Mouse (Mus musculus) forebrain, postnatal 0 days (tissue): ENCODE measurements around the gene Tmem220. TPM values are rescaled to one million over a fixed set of nuclear protein-coding genes. Genes with fewer than 3 reads are reported as not detected.
A peak's percentile ranks its signal among the peaks of the same experiment; 100 is the strongest.

Experiments
- ATAC-seq: fragments of 200-750 bp; cut with Nextera tagmentation; 2 replicates; pipeline ENCODE4 v1.8.0; 2017; ENCODE audit warnings: mild to moderate bottlenecking, moderate library complexity
- DNase-seq: peaks from one replicate; pipeline ENCODE4 v3.0.0-alpha.2; 2015
- H3K27ac ChIP-seq: fragments of 300-500 bp; sonication (generic); 2 replicates; pipeline ENCODE4 v1.5.1; 2014; ENCODE audit warnings: low read depth, mild to moderate bottlenecking, antibody characterized with exemption, low read length, moderate library complexity, mixed read lengths
- H3K27me3 ChIP-seq: fragments of 300-500 bp; sonication (generic); 2 replicates; pipeline ENCODE4 v1.6.1; 2014; ENCODE audit warnings: mild to moderate bottlenecking, low read length, mixed read lengths; ENCODE audit not compliant: insufficient read depth
- H3K36me3 ChIP-seq: fragments of 300-500 bp; sonication (generic); 2 replicates; pipeline ENCODE4 v1.6.1; 2014; ENCODE audit warnings: mild to moderate bottlenecking, moderate library complexity; ENCODE audit not compliant: insufficient read depth
- H3K4me1 ChIP-seq: fragments of 300-500 bp; sonication (generic); 2 replicates; pipeline ENCODE4 v1.6.1; 2014; ENCODE audit warnings: antibody characterized with exemption; ENCODE audit not compliant: insufficient read depth
- H3K4me2 ChIP-seq: fragments of 300-500 bp; sonication (generic); 2 replicates; pipeline ENCODE4 v1.6.1; 2014; ENCODE audit warnings: low read depth, mild to moderate bottlenecking, moderate library complexity
- H3K4me3 ChIP-seq: fragments of 300-500 bp; sonication (generic); 2 replicates; pipeline ENCODE4 v1.5.1; 2014; ENCODE audit warnings: low read depth, low read length, mixed read lengths
- H3K9ac ChIP-seq: fragments of 300-500 bp; sonication (generic); 2 replicates; pipeline ENCODE4 v1.6.1; 2014; ENCODE audit warnings: mild to moderate bottlenecking
- H3K9me3 ChIP-seq: fragments of 300-500 bp; sonication (generic); 2 replicates; pipeline ENCODE4 v1.6.1; 2016; ENCODE audit warnings: low read length
- CTCF ChIP-seq: sonication (generic); IDR thresholded peaks from 2 replicates; pipeline ENCODE4 v1.5.1; 2016; ENCODE audit warnings: antibody characterized with exemption, control low read depth, low read depth
- WGBS: fragments of 180-500 bp; shearing (Covaris S2); extraction: QIAGEN DNeasy Blood & Tissue Kit; methylation state at CpG from one replicate; pipeline ENCODE4 v1.1.7; 2014; 5-methylcytosine and 5-hydroxymethylcytosine counted together
- polyA plus RNA-seq: library from polyadenylated mRNA; unstranded; fragments of >200 nt; fragmentation: Nextera tagmentation; extraction: Ambion mirVana; gene quantifications from 2 replicates; pipeline ENCODE4 v1.2.1, GENCODE M21; 2015
- total RNA-seq: library from RNA; depleted of rRNA; stranded (reverse); fragments of >200 nt; gene quantifications from 2 replicates; pipeline ENCODE4 v1.2.3, GENCODE M21; 2014

The Tmem220 gene
- total and polyA plus RNA-seq, 2 experiments from 2014 or later, result 0.77 TPM; not detected in 1

- DNase-seq, result no peak
Measured at GRCm38 (mm10) chr11:67077435-67077834, 52.5 kb downstream of the Tmem220 start.

DNA sequence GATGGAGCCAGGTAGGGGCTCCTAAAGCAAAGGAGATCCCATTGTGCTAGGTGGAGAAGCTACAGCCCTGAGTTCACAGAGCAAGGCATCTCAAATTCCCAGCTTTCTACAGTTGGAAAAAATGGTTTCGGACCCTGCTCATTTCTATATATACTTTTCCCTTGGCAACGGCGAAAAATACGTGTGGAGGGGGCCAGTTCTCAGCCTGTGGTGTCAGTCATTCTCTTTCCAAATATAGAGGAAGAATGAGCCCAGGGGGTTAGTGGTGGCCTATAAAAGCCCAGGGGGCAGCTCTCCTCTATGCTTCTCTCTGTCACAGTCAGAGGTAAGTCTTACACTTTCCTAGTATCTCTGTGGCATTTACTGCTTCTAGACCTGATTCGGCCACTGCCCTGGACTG is 53.0 kb downstream of the Tmem220 start, which contains the start of gene Myh3:
Myh3 (plus strand) TSS at position 301 of the 400 bp plus-strand sequence.
- WGBS, result 85% methylated on average over 5 of the region's 5 CpGs
- H3K4me2 ChIP-seq, result no peak within 1 kb of the TSS
- no peak within 1 kb of the TSS for H3K4me3 ChIP-seq
- H3K27ac ChIP-seq, result no peak within 1 kb of the TSS
- H3K4me1 ChIP-seq, result no peaks in the 10 kb centered on the region
- peaks cover 3% of the 10 kb centered on the region; the same call in 1 of the 2 replicates for H3K27me3 ChIP-seq
- no peak for TF ChIP-seq CTCF
- ATAC-seq, result no peak
- H3K9ac ChIP-seq, result no peak within 1 kb of the TSS
- DNase-seq, result no peak
- H3K36me3 ChIP-seq, result no peaks in the 10 kb centered on the region
- H3K9me3 ChIP-seq, result no peaks in the 10 kb centered on the region

More at GRCm38 (mm10) chr11:67077435-67077834, 52.5 kb downstream of the Tmem220 start:
- TF ChIP-seq CTCF, result no peak
- WGBS, result 49% methylated on average over 3 of the region's 3 CpGs
- H3K27ac ChIP-seq, result no peak overlapping the region
- H3K4me3 ChIP-seq, result no peak overlapping the region
- no peaks in the 10 kb centered on the region for H3K4me1 ChIP-seq
- no peak overlapping the region for H3K9ac ChIP-seq
- no peak for ATAC-seq
- no peaks in the 10 kb centered on the region for H3K9me3 ChIP-seq
- H3K27me3 ChIP-seq, result peaks cover 3% of the 10 kb centered on the region; the same call in 1 of the 2 replicates
- H3K4me2 ChIP-seq, result no peak overlapping the region
- no peaks in the 10 kb centered on the region for H3K36me3 ChIP-seq

- Histone ChIP-seq H3K9ac (no peak overlapping the region), H3K9me3 (no peaks in the 10 kb centered on the region), H3K27me3 (peaks cover 7% of the 10 kb centered on the region), H3K4me1 (no peaks in the 10 kb centered on the region), H3K4me3 (no peak overlapping the region), H3K27ac (no peak overlapping the region), H3K36me3 (no peaks in the 10 kb centered on the region), H3K4me2 (no peak overlapping the region)
- ATAC-seq (no peak), DNase-seq (no peak)
- WGBS, result 92% methylated on average over 6 of the region's 6 CpGs
- TF ChIP-seq CTCF, result no peak
Measured at GRCm38 (mm10) chr11:67078888-67079287, 53.9 kb downstream of the Tmem220 start.

DNA sequence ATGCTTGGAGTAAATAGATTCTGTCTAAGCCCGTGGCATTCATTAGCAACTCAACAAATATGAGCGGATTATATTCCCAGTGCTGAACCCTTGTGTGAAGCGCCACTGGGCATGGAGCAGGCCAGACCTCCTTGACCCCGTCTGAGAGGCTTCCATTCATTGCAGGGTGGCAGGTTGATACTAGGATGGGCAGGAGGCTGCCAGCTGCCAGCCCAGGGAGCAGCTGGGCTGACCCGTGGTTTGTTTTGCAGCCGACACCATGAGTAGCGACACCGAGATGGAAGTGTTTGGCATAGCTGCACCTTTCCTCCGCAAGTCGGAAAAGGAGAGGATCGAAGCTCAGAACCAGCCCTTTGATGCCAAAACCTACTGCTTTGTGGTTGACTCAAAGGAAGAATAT is 54.8 kb downstream of the Tmem220 start:
- Histone ChIP-seq H3K4me2 (no peak overlapping the region), H3K36me3 (no peaks in the 10 kb centered on the region), H3K4me1 (no peaks in the 10 kb centered on the region), H3K27ac (no peak overlapping the region), H3K9me3 (no peaks in the 10 kb centered on the region), H3K9ac (no peak overlapping the region), H3K27me3 (peaks cover 7% of the 10 kb centered on the region), H3K4me3 (no peak overlapping the region)
- no peak for DNase-seq
- no peak for ATAC-seq
- 59% methylated on average over 11 of the region's 11 CpGs for WGBS
- TF ChIP-seq CTCF, result no peak

DNA sequence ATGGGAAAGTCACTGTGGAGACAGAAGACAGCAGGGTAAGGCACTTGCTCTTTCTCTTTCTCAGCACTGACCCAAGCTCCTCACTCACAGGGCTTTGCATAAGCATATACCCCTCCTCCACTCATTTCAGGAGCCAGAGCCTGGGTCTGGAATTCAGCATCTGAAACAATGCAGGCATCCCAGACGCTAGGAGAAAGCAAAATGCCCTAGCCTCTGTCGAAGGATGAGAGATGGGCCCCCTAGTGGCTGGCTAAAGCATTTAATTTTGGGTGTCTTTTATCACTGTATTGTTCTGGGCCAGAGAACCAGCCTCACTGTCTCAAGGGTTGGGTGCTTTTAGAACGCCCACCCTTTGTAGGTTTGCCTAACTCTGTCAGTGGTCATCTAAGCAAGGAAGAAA is 55.2 kb downstream of the Tmem220 start:
- no peaks in the 10 kb centered on the region for H3K9me3 ChIP-seq
- H3K9ac ChIP-seq, result no peak overlapping the region
- ATAC-seq, result peak; percentile 71; the same call in 1 of the 2 replicates
- no peak overlapping the region for H3K27ac ChIP-seq
- peak; percentile 65 for DNase-seq
- WGBS, result 6% methylated on average over 3 of the region's 3 CpGs
- peaks cover 7% of the 10 kb centered on the region for H3K27me3 ChIP-seq
- H3K4me1 ChIP-seq, result no peaks in the 10 kb centered on the region
- H3K4me2 ChIP-seq, result no peak overlapping the region
- no peaks in the 10 kb centered on the region for H3K36me3 ChIP-seq
- peak; percentile 72 for TF ChIP-seq CTCF
- no peak overlapping the region for H3K4me3 ChIP-seq

DNA sequence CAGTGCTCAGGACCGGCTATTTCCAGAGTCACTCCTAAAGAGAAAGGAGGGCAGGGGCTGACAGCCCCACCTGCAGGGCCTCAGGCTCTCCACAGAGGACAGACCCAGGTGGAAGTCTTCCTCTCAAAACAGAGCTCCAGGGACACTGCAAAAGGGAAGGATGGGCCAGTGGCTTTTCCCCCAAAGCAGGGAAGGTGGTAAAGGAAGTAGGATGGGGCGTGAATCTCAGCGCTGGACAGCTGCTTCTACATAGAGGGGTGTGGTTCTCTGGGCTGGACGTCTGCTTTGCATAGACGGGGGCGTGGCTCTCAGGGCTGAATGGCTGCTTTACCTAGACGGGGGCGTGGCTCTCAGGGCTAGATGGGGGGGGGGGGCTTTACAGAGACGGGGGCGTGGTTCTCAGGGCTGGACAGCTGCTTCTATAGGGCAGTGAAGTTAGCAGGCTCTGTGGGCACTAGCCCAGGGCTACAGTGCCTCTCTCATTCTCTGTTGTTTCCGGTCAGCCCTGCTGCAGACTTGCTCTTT is 56.2 kb downstream of the Tmem220 start:
- DNase-seq (no peak), ATAC-seq (no peak)
- H3K9ac ChIP-seq, result no peak overlapping the region
- no peak for TF ChIP-seq CTCF
- no peaks in the 10 kb centered on the region for H3K9me3 ChIP-seq
- 6% methylated on average over 11 of the region's 11 CpGs for WGBS
- H3K27me3 ChIP-seq, result peaks cover 7% of the 10 kb centered on the region
- H3K4me2 ChIP-seq, result no peak overlapping the region
- no peaks in the 10 kb centered on the region for H3K4me1 ChIP-seq
- no peaks in the 10 kb centered on the region for H3K36me3 ChIP-seq
- H3K4me3 ChIP-seq, result no peak overlapping the region
- no peak overlapping the region for H3K27ac ChIP-seq

GRCm38 (mm10) chr11:67082188-67082587 is 57.2 kb downstream of the Tmem220 start:
- 89% methylated on average over 7 of the region's 7 CpGs for WGBS
- TF ChIP-seq CTCF, result no peak
- H3K9me3 ChIP-seq, result no peaks in the 10 kb centered on the region
- no peak for ATAC-seq
- H3K4me1 ChIP-seq, result no peaks in the 10 kb centered on the region
- H3K4me3 ChIP-seq, result no peak overlapping the region
- no peak for DNase-seq
- H3K36me3 ChIP-seq, result no peaks in the 10 kb centered on the region
- no peak overlapping the region for H3K27ac ChIP-seq
- no peak overlapping the region for H3K9ac ChIP-seq
- peaks cover 7% of the 10 kb centered on the region for H3K27me3 ChIP-seq
- no peak overlapping the region for H3K4me2 ChIP-seq
